Mouse (Mus musculus): ENCODE data around the gene Il17re.

The Il17re gene

GRCm38 (mm10) chr6:113457952-113458534, at the start of gene Il17re:
TSS of gene Il17re (plus strand) at chr6:113458484.
- in situ Hi-C loops (cut with MboI), result no loop called here

- in situ Hi-C loops (cut with MboI), result no loop called here
Measured at GRCm38 (mm10) chr6:113410001-113410400, 48.3 kb upstream of the Il17re start.

GRCm38 (mm10) chr6:113416416-113416815, 41.9 kb upstream of the Il17re start:
- in situ Hi-C loops (cut with MboI), result no loop called here

DNA sequence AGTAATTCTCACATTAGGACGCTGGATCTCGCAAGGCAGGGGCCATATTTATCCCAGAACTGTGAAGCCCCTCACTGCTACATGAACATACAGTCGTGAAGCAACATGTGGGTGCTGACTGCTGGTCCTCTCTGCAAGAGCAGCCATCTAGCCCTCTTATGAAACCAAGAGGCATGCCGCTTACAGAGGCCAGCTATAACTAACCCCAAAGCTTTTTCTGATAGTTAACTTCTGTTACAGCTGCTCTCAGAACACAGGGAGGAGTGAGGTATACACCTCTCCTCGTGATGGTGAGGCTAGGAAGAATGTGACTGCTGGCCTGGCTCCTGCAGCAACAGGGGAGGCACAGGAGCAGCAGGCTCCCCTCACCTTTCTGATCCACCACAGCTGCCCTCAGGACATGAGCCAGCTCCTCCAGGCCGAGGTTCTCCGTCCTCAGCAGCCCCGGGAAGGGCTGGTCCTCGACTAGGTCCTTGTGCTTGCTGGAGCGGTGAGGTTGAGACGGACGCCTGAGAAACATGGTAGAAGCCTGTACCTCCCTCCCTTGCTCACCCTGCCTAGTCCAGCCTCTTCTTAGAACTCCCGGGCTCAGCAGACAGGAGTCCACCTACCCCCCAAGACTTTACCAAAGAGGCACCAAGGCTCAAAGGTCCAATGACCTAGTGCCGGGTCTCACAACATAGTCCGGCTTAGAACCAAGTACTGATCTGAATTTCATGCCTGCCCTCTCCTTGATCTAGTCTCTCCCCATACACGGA, 39.7 kb upstream of the Il17re start:
- in situ Hi-C loops (cut with MboI), result no loop called here

- in situ Hi-C loops (cut with MboI), result no loop called here
Measured at GRCm38 (mm10) chr6:113419199-113419587, 39.1 kb upstream of the Il17re start, which contains the start of gene Rpusd3. TSS of gene Rpusd3 (minus strand) at chr6:113419340.

- in situ Hi-C loops (cut with MboI), result no loop called here
Measured at GRCm38 (mm10) chr6:113423000-113423399, 35.3 kb upstream of the Il17re start.

DNA sequence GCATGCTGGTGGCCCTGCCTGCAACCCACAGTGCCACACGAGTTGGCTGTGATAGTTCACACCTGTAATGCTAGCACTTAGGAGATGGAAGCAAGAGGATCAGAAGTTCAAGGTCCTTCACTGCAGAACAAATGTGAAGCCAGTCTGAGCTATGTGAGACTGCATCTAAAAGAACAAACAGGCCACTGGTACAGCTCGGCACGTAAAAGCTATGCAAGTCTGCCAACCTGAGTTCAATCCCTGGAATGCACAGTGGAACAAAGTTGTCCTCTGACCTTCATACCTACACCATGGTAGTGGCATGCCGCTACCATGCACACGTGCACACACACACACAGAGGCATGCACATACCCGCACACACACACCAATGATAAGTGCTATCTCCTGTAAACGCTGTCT, 34.1 kb upstream of the Il17re start:
- in situ Hi-C loops (cut with MboI), result no loop called here

DNA sequence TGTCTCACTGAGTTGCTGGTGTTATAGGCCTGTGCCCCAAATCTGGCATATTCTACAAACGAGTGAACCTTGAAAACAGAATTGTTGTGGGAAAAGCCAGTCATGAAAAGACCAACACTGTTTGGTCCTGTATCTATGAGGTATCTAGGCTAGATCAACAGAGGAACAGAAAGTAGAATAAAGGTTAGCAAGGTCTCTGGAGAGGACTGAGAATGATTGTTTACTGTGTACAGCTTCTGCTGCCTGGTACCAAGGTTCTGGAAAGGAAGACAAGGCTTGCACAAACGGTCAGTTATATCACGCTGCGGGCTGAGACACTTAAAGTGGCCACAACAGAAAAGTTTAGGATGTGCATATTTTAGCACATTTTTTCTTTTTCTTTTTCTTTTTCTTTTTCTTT, 31.6 kb upstream of the Il17re start:
- in situ Hi-C loops (cut with MboI), result no loop called here

GRCm38 (mm10) chr6:113427397-113427796, 30.9 kb upstream of the Il17re start:
- in situ Hi-C loops (cut with MboI), result no loop called here

DNA sequence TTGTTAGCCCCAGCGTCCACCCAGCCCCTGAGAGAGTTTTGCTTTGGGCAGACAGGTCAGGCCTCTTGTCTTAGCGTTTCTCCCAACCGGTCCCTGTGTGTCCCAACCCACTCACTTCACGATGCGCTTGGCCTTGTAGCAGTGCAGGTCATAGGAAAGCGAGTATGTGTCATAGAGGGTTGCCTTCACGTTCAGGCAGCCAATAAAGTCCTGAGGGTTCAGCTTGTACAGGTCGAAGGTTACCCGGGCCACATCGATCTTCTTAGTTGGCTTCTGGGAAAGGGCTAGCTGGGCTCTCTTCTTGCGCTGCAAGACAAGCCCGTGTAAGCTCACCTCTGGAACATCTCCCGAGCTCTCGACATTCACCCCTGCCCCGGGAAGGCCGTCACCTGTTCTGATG, 30.3 kb upstream of the Il17re start:
- in situ Hi-C loops (cut with MboI), result no loop called here

DNA sequence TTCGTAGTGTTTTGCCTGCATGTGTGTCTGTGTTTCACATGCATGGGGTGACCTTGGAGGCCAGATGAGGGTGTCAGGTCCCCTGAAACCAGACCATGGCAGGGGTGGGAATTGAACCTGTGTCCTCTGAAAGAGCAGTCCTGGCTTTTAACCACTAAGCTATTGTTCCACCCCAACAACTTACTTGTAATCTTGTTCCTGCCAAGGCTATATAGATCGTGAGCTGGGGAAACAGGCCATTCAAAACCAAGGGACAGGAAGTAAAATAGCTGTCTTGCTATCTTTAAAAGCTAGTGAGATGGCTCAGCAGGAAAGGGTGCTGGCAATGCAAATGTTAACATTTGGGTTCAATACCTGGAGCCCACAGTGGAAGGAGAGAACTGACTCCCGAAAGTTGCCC, 28.3 kb upstream of the Il17re start:
- in situ Hi-C loops (cut with MboI), result no loop called here

- in situ Hi-C loops (cut with MboI), result no loop called here
Measured at GRCm38 (mm10) chr6:113430846-113431245, 27.4 kb upstream of the Il17re start.

GRCm38 (mm10) chr6:113431801-113432200, 26.5 kb upstream of the Il17re start:
- in situ Hi-C loops (cut with MboI), result no loop called here

GRCm38 (mm10) chr6:113433661-113434060, 24.6 kb upstream of the Il17re start:
- in situ Hi-C loops (cut with MboI), result no loop called here

GRCm38 (mm10) chr6:113434691-113435090, 23.6 kb upstream of the Il17re start:
- in situ Hi-C loops (cut with MboI), result no loop called here

- in situ Hi-C loops (cut with MboI), result no loop called here
Measured at GRCm38 (mm10) chr6:113435664-113436205, 22.5 kb upstream of the Il17re start, which contains the start of gene Cidec. TSS of gene Cidec (minus strand) at chr6:113435760.

DNA sequence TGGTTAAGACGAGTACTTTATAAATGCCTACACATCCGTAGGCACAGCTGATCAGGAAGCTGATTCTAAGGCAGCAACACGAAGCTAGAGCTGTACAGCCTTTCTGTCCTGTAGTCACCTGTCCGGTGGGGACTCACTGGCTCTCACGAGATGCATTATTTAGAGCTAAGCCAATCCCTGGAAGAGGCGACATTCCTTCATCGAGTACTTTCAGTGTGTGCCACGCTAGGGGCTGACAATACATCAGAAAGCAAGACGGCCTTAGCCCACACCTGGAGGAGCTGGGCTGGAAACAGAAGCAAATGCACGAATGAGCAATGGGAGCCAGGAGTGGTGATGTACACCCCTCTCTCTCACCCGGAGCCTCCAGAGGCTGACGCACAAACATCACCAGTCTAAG, 21.1 kb upstream of the Il17re start:
- in situ Hi-C loops (cut with MboI), result no loop called here

DNA sequence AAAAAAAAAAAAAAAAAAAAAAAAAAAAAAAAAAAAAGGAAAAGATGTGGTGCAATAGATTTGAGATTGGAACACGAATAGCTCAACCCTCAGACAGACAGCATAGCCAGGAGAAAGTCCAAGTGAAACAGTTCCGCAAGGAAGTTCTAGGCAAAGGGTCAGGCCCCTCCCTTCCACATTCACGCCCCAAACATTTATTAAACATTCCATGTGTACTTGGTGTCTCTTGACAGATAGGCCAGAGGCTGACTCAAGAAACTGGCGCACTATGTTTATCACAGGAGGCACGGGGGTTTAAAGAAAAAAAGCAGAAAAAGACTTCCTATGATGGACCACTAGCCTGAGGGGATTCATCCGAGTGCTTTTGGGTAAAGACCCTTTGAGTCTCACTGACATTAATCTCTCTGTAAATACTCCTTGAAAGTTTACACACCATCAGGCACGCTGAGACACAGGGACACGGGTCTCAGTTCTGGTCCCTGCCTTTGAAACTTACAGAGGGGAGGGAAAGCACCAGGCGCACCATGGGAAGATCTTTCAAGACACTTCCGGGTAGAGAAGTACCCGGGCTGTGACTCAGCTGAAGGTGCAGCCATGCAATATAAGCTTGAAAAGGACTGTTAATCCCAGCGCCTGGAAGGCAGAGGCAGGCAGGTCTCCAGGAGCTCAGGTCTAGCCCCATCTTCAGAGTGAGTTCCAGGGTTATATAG, 19.4 kb upstream of the Il17re start:
- in situ Hi-C loops (cut with MboI), result no loop called here

GRCm38 (mm10) chr6:113440686-113441085, 17.6 kb upstream of the Il17re start:
- in situ Hi-C loops (cut with MboI), result no loop called here

GRCm38 (mm10) chr6:113441147-113441680, 17.1 kb upstream of the Il17re start:
- in situ Hi-C loops (cut with MboI), result no loop called here

- in situ Hi-C loops (cut with MboI), result no loop called here
Measured at GRCm38 (mm10) chr6:113442087-113442441, 16.2 kb upstream of the Il17re start.

DNA sequence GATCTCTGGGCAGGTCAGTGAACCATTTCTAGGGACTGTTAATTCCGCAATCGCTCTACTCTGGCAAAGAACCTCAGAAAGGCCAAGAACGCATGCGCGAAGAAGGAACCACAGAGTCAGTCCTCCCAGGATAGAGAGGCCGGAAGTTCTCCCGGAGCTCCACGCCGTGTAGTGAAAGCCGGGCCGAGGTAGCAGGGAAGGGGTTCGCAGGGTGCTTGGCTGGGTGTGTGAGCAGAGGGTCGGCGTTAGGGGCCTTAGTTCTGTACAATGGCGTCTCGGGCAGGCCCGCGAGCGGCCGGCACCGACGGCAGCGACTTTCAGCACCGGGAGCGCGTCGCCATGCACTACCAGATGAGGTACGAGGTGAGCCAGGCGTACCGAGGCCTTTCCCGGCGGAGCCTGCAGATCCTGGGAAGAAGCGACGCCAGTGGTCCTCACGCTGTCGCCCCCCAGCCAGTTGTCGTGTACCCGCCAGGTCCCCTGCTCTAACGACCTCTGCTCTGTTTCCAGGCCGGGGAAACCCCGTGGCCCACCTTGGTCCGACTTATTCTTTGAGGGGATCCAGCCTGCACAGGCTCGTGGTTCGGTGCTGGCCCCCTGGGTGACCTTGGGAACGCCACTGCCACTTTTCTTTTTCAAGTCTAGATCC, 15.7 kb upstream of the Il17re start, which contains the start of gene Jagn1:
TSS of gene Jagn1 (plus strand) at position 128 of the 649 bp plus-strand sequence.
- in situ Hi-C loops (cut with MboI), result no loop called here
